9 mouse cellular contexts compared by ENCODE assay signal in genomic region chr2:69631449-69631848, GRCm38 (mm10). TPM values are rescaled to one million over a fixed set of nuclear protein-coding genes. Genes with fewer than 3 reads are reported as not detected.
DNase-seq lines count a peak whose midpoint lies in the region; ATAC-seq and TF ChIP-seq lines count a peak whose summit lies in the region.
"Had no signal": no experiment of that assay in that cellular context is flagged by ENCODE, and none has a peak within 500 bp of the region (broad histone marks: within the 10 kb centered on the region; RNA-seq: fewer than 3 reads in every experiment).

No protein-coding gene starts in this region.

- H3K27ac ChIP-seq in heart, adult 2 months = no peak overlapping the region
- H3K27ac ChIP-seq in lung, postnatal 0 days (ENCODE audit: low read length) = peak overlapping the region; percentile 43; the same call in 1 of the 2 replicates
- H3K27ac ChIP-seq in stomach, postnatal 0 days (replicated peaks) = 0 out of 2 replicates have a peak overlapping the region, but pooled peaks have one; percentile 18
- H3K27ac ChIP-seq in heart, embryonic 11.5 days (ENCODE audit: low read depth, low read length) = no peak overlapping the region
- H3K27ac ChIP-seq: neural tube, embryonic 12.5 days had no signal

- H3K4me2 ChIP-seq in lung, postnatal 0 days (replicated peaks; ENCODE audit: low read depth, low read length) = no peak overlapping the region
- no peak overlapping the region for H3K4me2 ChIP-seq in stomach, postnatal 0 days (replicated peaks; ENCODE audit: low read depth)
- H3K4me2 ChIP-seq in heart, embryonic 11.5 days = no peak overlapping the region
- H3K4me2 ChIP-seq: neural tube, embryonic 12.5 days had no signal

- H3K9me3 ChIP-seq in lung, postnatal 0 days (ENCODE audit: low read length) = no peaks in the 10 kb centered on the region
- H3K9me3 ChIP-seq in stomach, postnatal 0 days (ENCODE audit: control insufficient read depth, low read length) = no peaks in the 10 kb centered on the region
- no peaks in the 10 kb centered on the region for H3K9me3 ChIP-seq in heart, embryonic 11.5 days (replicated peaks; ENCODE audit: control insufficient read depth, low read length)
- H3K9me3 ChIP-seq: neural tube, embryonic 12.5 days had no signal

- no peak for ATAC-seq in lung, postnatal 0 days
- ATAC-seq in stomach, postnatal 0 days (ENCODE audit: low FRiP score, low TSS enrichment) = no peak
- ATAC-seq in heart, embryonic 11.5 days (replicated peaks; ENCODE audit: insufficient number of reproducible peaks, low FRiP score, low TSS enrichment) = no peak

- H3K9ac ChIP-seq in heart, adult 2 months (ENCODE audit: low read depth, low read length) = no peak overlapping the region
- no peak overlapping the region for H3K9ac ChIP-seq in lung, postnatal 0 days (replicated peaks; ENCODE audit: low read depth)
- H3K9ac ChIP-seq in stomach, postnatal 0 days (ENCODE audit: low read length) = no peak overlapping the region
- H3K9ac ChIP-seq in heart, embryonic 11.5 days (ENCODE audit: low read depth, low read length) = no peak overlapping the region
- H3K9ac ChIP-seq: neural tube, embryonic 12.5 days had no signal

- WGBS in heart, adult 2 months = 86% methylated on average over 2 of the region's 2 CpGs
- 87% methylated on average over 2 of the region's 2 CpGs for WGBS in lung, postnatal 0 days
- WGBS in stomach, postnatal 0 days = 88% methylated on average over 2 of the region's 2 CpGs
- 77% methylated on average over 2 of the region's 2 CpGs for WGBS in heart, embryonic 11.5 days (ENCODE audit: insufficient replicate concordance)

- TF ChIP-seq POLR2A in heart, adult 2 months (IDR thresholded peaks at IDR 0.05; ENCODE audit: insufficient read depth, low read depth, low read length) = no peak

- H3K79me2 ChIP-seq in heart, adult 2 months (replicated peaks; ENCODE audit: control insufficient read depth, insufficient read depth, low read length) = no peaks in the 10 kb centered on the region

- no peak for TF ChIP-seq EP300 in heart, adult 2 months (IDR thresholded peaks at IDR 0.05; ENCODE audit: insufficient read depth, low read depth, low read length)
- no peak for TF ChIP-seq EP300 in lung, postnatal 0 days (IDR thresholded peaks at IDR 0.05)
- no peak for TF ChIP-seq EP300 in stomach, postnatal 0 days (optimal IDR thresholded peaks at IDR 0.05)

- H3K27me3 ChIP-seq in heart, adult 2 months (ENCODE audit: control insufficient read depth, insufficient read depth, low read length) = no peaks in the 10 kb centered on the region
- H3K27me3 ChIP-seq in lung, postnatal 0 days (replicated peaks; ENCODE audit: insufficient read depth, low read length) = no peaks in the 10 kb centered on the region
- no peaks in the 10 kb centered on the region for H3K27me3 ChIP-seq in stomach, postnatal 0 days (ENCODE audit: control insufficient read depth, insufficient read depth, low read length)
- H3K27me3 ChIP-seq in heart, embryonic 11.5 days (ENCODE audit: control insufficient read depth, insufficient read depth, low read length) = no peaks in the 10 kb centered on the region; the same call in 1 of the 2 replicates
- H3K27me3 ChIP-seq: neural tube, embryonic 12.5 days had no signal

- no peaks in the 10 kb centered on the region for H3K36me3 ChIP-seq in heart, adult 2 months (ENCODE audit: control insufficient read depth, insufficient read depth, low read length)
- H3K36me3 ChIP-seq in lung, postnatal 0 days (ENCODE audit: insufficient read depth, low read length) = no peaks in the 10 kb centered on the region
- no peaks in the 10 kb centered on the region for H3K36me3 ChIP-seq in stomach, postnatal 0 days (ENCODE audit: control insufficient read depth, insufficient read depth, low read length)
- no peaks in the 10 kb centered on the region for H3K36me3 ChIP-seq in heart, embryonic 11.5 days (ENCODE audit: control insufficient read depth, insufficient read depth, low read length)
- H3K36me3 ChIP-seq: neural tube, embryonic 12.5 days had no signal

- H3K4me1 ChIP-seq in heart, adult 2 months (ENCODE audit: control insufficient read depth, insufficient read depth, low read length) = no peaks in the 10 kb centered on the region
- no peaks in the 10 kb centered on the region for H3K4me1 ChIP-seq in lung, postnatal 0 days (ENCODE audit: insufficient read depth, low read depth, low read length)
- no peaks in the 10 kb centered on the region for H3K4me1 ChIP-seq in stomach, postnatal 0 days (replicated peaks; ENCODE audit: control insufficient read depth, insufficient read depth)
- H3K4me1 ChIP-seq in heart, embryonic 11.5 days (ENCODE audit: control insufficient read depth, insufficient read depth, low read length) = no peaks in the 10 kb centered on the region

- intact Hi-C loops in heart, adult 2 months (cut with DNase I) = no loop called here
- intact Hi-C loops in heart, postnatal 25 days (cut with DNase I) = loop anchor here (10.0 kb wide), 1 partner anchor 233 kb away; the partner anchor contains the start of gene Ssb

- peak; percentile 58 for TF ChIP-seq CTCF in heart, adult 2 months (IDR thresholded peaks at IDR 0.05)
- TF ChIP-seq CTCF in lung, postnatal 0 days (IDR thresholded peaks at IDR 0.05) = peak; percentile 44
- TF ChIP-seq CTCF in stomach, postnatal 0 days (IDR thresholded peaks at IDR 0.05; ENCODE audit: low read depth) = peak; percentile 41

- no peak for DNase-seq in heart, adult 2 months
- DNase-seq in heart, postnatal 25 days (ENCODE audit: low spot score) = no peak
- DNase-seq in lung, postnatal 0 days (ENCODE audit: low spot score) = no peak
- DNase-seq in lung, postnatal 25 days (ENCODE audit: low spot score) = no peak
- DNase-seq in ZHBTc4 (ENCODE audit: low read depth, low spot score) = peak; percentile 60
- no peak for DNase-seq in stomach, postnatal 0 days (ENCODE audit: low spot score)
- DNase-seq in urinary bladder, adult 18-20 months (ENCODE audit: low spot score in 2 of 2) = no peak

- H3K4me3 ChIP-seq in heart, adult 2 months = no peak overlapping the region
- no peak overlapping the region for H3K4me3 ChIP-seq in lung, postnatal 0 days (ENCODE audit: low read depth, low read length)
- H3K4me3 ChIP-seq in stomach, postnatal 0 days (ENCODE audit: low read depth, low read length) = no peak overlapping the region
- H3K4me3 ChIP-seq in heart, embryonic 11.5 days (ENCODE audit: low read depth, low read length) = no peak overlapping the region
- H3K4me3 ChIP-seq: neural tube, embryonic 12.5 days had no signal

RNA-seq across cellular contexts. Expression of gene Bbs5, which starts 15.5 kb away (rescaled TPM):
- total RNA-seq in heart, adult 2 months (2021) = 1 to 10 TPM; 5.1 to 5.2 TPM
- polyA plus RNA-seq in heart, adult 2 months (2012; rRNA removed) = 1.6 and 2.0 TPM in 2 replicates
- 1 to 10 TPM; 4.2 to 5.1 TPM for total RNA-seq in heart, postnatal 25 days (2021)
- 13.4 and 13.9 TPM in 2 replicates for polyA plus RNA-seq in lung, postnatal 0 days (2015; fragmentation: Nextera tagmentation; extraction: Ambion mirVana)
- polyA plus RNA-seq in stomach, postnatal 0 days (2015; fragmentation: Nextera tagmentation; extraction: Ambion mirVana) = 10.3 and 10.4 TPM in 2 replicates
- polyA plus RNA-seq in heart, embryonic 11.5 days (2014; fragmentation: Nextera tagmentation; extraction: Ambion mirVana) = 11.1 and 12.4 TPM in 2 replicates

RNA-seq across cellular contexts. Expression of gene Klhl41, which starts 38.5 kb away (rescaled TPM):
- total RNA-seq in heart, adult 2 months (2021) = 10 to 100 TPM; 67.3 to 75.7 TPM
- polyA plus RNA-seq in heart, adult 2 months (2012; rRNA removed) = 19.3 and 40.7 TPM in 2 replicates
- 10 to 100 TPM; 69.8 to 78.5 TPM for total RNA-seq in heart, postnatal 25 days (2021)
- 0.45 and 0.83 TPM in 2 replicates for polyA plus RNA-seq in lung, postnatal 0 days (2015; fragmentation: Nextera tagmentation; extraction: Ambion mirVana)
- 0.28 and 0.67 TPM in 2 replicates for polyA plus RNA-seq in stomach, postnatal 0 days (2015; fragmentation: Nextera tagmentation; extraction: Ambion mirVana)
- polyA plus RNA-seq in heart, embryonic 11.5 days (2014; fragmentation: Nextera tagmentation; extraction: Ambion mirVana) = 14.6 and 16.4 TPM in 2 replicates

RNA-seq across cellular contexts. Expression of gene Lrp2, which starts 45.6 kb away (rescaled TPM):
- total RNA-seq in heart, adult 2 months (2021) = 1 to 10 TPM in 1 of 2 experiments, under 1 TPM in 1; 0.84 to 1.2 TPM
- polyA plus RNA-seq in heart, adult 2 months (2012; rRNA removed) = 0.31 and 0.61 TPM in 2 replicates
- total RNA-seq in heart, postnatal 25 days (2021) = 1 to 10 TPM; 1.1 to 1.4 TPM
- 1.1 and 2.4 TPM in 2 replicates for polyA plus RNA-seq in lung, postnatal 0 days (2015; fragmentation: Nextera tagmentation; extraction: Ambion mirVana)
- 0.29 TPM in 2 replicates for polyA plus RNA-seq in stomach, postnatal 0 days (2015; fragmentation: Nextera tagmentation; extraction: Ambion mirVana)
- polyA plus RNA-seq in heart, embryonic 11.5 days (2014; fragmentation: Nextera tagmentation; extraction: Ambion mirVana) = 0.65 and 1.0 TPM in 2 replicates

Comparison
In these comparisons a context has a peak if more than half of its experiments do, and no peak if none do; other contexts are left out.
1. H3K27ac ChIP-seq: peak in lung, postnatal 0 days (single experiment) and stomach, postnatal 0 days (single experiment); none in heart, adult 2 months (single experiment) and heart, embryonic 11.5 days (single experiment).
2. Peak in every context shown above with its lines, with median percentiles within 50 percentile points of each other: CTCF ChIP-seq.